Comparison of ENCODE assay signal across 8 mouse cellular contexts in the genomic region with DNA sequence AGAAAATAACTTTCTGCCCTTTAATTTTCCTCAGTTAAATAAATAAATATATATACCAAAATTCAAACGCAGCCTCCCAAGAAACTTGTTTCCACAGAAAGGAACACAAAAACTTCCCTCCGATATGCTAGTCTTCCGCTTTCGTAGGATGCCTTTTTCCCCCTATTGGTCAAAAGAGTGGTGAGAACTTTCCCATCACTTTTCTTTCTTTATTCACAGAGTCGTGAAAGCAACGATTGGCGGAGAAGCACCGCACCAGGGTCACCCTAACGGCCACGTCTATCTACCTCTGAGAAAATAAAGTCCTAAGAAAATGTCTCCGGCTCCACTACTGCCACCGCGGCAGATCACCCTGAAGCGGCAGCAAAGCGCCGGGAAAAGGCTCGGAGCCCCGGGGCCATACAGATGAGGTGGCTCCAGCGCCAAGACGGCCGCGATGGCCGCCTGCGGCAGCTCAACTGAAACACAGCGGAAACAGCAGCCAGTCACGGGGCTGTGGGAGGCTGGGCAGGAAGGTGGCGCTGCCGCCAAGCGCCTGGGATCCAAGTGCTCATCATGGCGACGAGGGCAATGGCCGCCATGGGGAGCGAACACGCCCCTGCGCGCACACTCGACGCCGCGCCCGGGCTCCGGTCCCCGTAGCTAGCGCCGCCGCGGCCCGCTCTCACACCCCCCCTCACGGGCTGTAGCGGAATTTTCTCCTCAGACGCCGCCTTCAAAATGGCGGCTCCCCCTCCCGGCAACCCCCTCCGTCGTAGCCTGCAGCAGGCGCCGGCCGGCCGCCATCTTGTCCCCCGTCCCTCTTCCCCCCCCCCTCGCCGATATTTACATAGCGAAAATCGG. TPM values are rescaled to one million over a fixed set of nuclear protein-coding genes. Genes with fewer than 3 reads are reported as not detected.
DNase-seq lines count a peak whose midpoint lies in the region; ATAC-seq and TF ChIP-seq lines count a peak whose summit lies in the region.

No protein-coding gene starts in this region.

- peak overlapping the region; percentile 92 for H3K27ac ChIP-seq in MEL (ENCODE audit: control insufficient read depth, low read depth, low read length)
- H3K27ac ChIP-seq in forebrain, embryonic 16.5 days (ENCODE audit: low read length), result peak overlapping the region; percentile 99
- peak overlapping the region; percentile 99 for H3K27ac ChIP-seq in lung, embryonic 14.5 days (ENCODE audit: low read depth)

- DNase-seq in MEL (ENCODE audit: low read depth, low spot score), result peak; percentile 83
- peak; percentile 78 to 83 for DNase-seq in cerebellum, adult 18-20 months
- DNase-seq in heart, postnatal 36 days, result peak; percentile 73 to 83
- DNase-seq in layer of hippocampus, adult 8-10 months (ENCODE audit: low spot score in 2 of 2), result peak; percentile 76 to 81
- DNase-seq in lung, embryonic 14.5 days, result peak; percentile 91
- DNase-seq in thymus, adult 18-20 months, result peak; percentile 68 to 80

- peak overlapping the region; percentile 74 to 98 for H3K4me3 ChIP-seq in MEL (ENCODE audit: control insufficient read depth in 1 of 2, insufficient read depth in 1 of 2, low read depth in 2 of 2, low read length in 2 of 2)
- peak overlapping the region; percentile 60 for H3K4me3 ChIP-seq in forebrain, embryonic 16.5 days (replicated peaks; ENCODE audit: low read length)
- H3K4me3 ChIP-seq in lung, embryonic 14.5 days (ENCODE audit: low read depth, low read length), result peak overlapping the region; percentile 60

- no peak; a peak in 1 of 6 replicates for TF ChIP-seq CTCF in MEL (IDR thresholded peaks at IDR 0.05 in 2 of 3, conservative IDR thresholded peaks at IDR 0.05 in 1 of 3; ENCODE audit: control insufficient read depth in 1 of 3, insufficient read depth in 1 of 3, low read depth in 2 of 3, low read length in 3 of 3, poor library complexity in 1 of 3, severe bottlenecking in 1 of 3)
- TF ChIP-seq CTCF in lung, embryonic 14.5 days (IDR thresholded peaks at IDR 0.05; ENCODE audit: low read depth), result peak; percentile 46

- H3K27me3 ChIP-seq in MEL (ENCODE audit: control insufficient read depth in 1 of 2, insufficient read depth in 2 of 2, low read length in 2 of 2), result no peaks in the 10 kb centered on the region
- peaks cover 18% of the 10 kb centered on the region; the same call in 1 of the 2 replicates for H3K27me3 ChIP-seq in forebrain, embryonic 16.5 days (replicated peaks; ENCODE audit: control insufficient read depth, insufficient read depth, low read length)
- H3K27me3 ChIP-seq in lung, embryonic 14.5 days (ENCODE audit: insufficient read depth, low read length), result no peaks in the 10 kb centered on the region

- peaks cover 7 to 9% of the 10 kb centered on the region in 2 experiments for H3K4me1 ChIP-seq in MEL (ENCODE audit: control insufficient read depth in 1 of 2, insufficient read depth in 2 of 2, low read length in 2 of 2)
- peaks cover 5% of the 10 kb centered on the region for H3K4me1 ChIP-seq in forebrain, embryonic 16.5 days (replicated peaks; ENCODE audit: control insufficient read depth, insufficient read depth, low read length)
- no peaks in the 10 kb centered on the region for H3K4me1 ChIP-seq in lung, embryonic 14.5 days (ENCODE audit: insufficient read depth)

- H3K4me2 ChIP-seq in forebrain, embryonic 16.5 days (ENCODE audit: low read length), result peak overlapping the region; percentile 79
- peak overlapping the region; percentile 69 for H3K4me2 ChIP-seq in lung, embryonic 14.5 days

- TF ChIP-seq EP300 in MEL (IDR thresholded peaks at IDR 0.05; ENCODE audit: low read depth in 1 of 2, low read length in 2 of 2), result 0 out of 4 replicates have a peak, but pooled peaks of 1 of the 2 experiments have one; percentile 0

- peak; percentile 89 for ATAC-seq in forebrain, embryonic 16.5 days
- ATAC-seq in lung, embryonic 14.5 days (ENCODE audit: insufficient read depth), result peak; percentile 88
- ATAC-seq in neutrophil, adult 5-6 weeks (ENCODE audit: extremely low read depth, insufficient number of reproducible peaks, low FRiP score, poor library complexity, severe bottlenecking), result peak; percentile 71

- 15% methylated on average over 47 of the region's 65 CpGs for WGBS in forebrain, embryonic 16.5 days
- 7% methylated on average over 36 of the region's 65 CpGs for WGBS in lung, embryonic 14.5 days

- peaks cover 0 to 23% of the 10 kb centered on the region in 2 experiments; a peak in 2 of 4 replicates for H3K36me3 ChIP-seq in MEL (ENCODE audit: control insufficient read depth in 1 of 2, insufficient read depth in 2 of 2, low read length in 2 of 2)
- H3K36me3 ChIP-seq in forebrain, embryonic 16.5 days (ENCODE audit: control insufficient read depth, insufficient read depth), result no peaks in the 10 kb centered on the region
- no peaks in the 10 kb centered on the region for H3K36me3 ChIP-seq in lung, embryonic 14.5 days (ENCODE audit: insufficient read depth)

- H3K9me3 ChIP-seq in MEL (replicated peaks; ENCODE audit: insufficient read depth, low read length), result no peaks in the 10 kb centered on the region
- no peaks in the 10 kb centered on the region for H3K9me3 ChIP-seq in forebrain, embryonic 16.5 days (ENCODE audit: control insufficient read depth, low read length)
- no peaks in the 10 kb centered on the region; the same call in 1 of the 2 replicates for H3K9me3 ChIP-seq in lung, embryonic 14.5 days (ENCODE audit: low read depth, low read length)

- no peak for TF ChIP-seq RAD21 in MEL (IDR thresholded peaks at IDR 0.05; ENCODE audit: low read depth, low read length)

- TF ChIP-seq POLR2A in MEL (IDR thresholded peaks at IDR 0.05; ENCODE audit: control insufficient read depth in 1 of 2, insufficient read depth in 1 of 2, low read depth in 1 of 2, low read length in 2 of 2, poor library complexity in 1 of 2), result peak; percentile 50 to 53; a peak in 2 of 4 replicates

- intact Hi-C loops in heart, postnatal 36 days (cut with DNase I), result loop anchor here (2.0 to 5.0 kb wide), 3 partner anchors 55 to 115 kb away; no protein-coding TSS in a partner anchor

- H3K9ac ChIP-seq in MEL (ENCODE audit: control insufficient read depth, low read depth, low read length, poor library complexity, severe bottlenecking), result peak overlapping the region; percentile 100
- H3K9ac ChIP-seq in forebrain, embryonic 16.5 days (replicated peaks; ENCODE audit: low read depth, low read length), result peak overlapping the region; percentile 89
- H3K9ac ChIP-seq in lung, embryonic 14.5 days, result peak overlapping the region; percentile 94

- H3K79me2 ChIP-seq in MEL (ENCODE audit: control insufficient read depth, insufficient read depth, low read length, poor library complexity), result peaks cover 52% of the 10 kb centered on the region

TF ChIP-seq in MEL, 35 proteins besides CTCF, POLR2A, EP300 and RAD21:
- TF ChIP-seq NELFE (IDR thresholded peaks at IDR 0.05; ENCODE audit: low read depth, low read length), result peak; percentile 54
- TF ChIP-seq MYC (IDR thresholded peaks at IDR 0.05; ENCODE audit: low read depth, low read length), result peak; percentile 25; the same call in 1 of the 2 replicates
- TF ChIP-seq HCFC1 (IDR thresholded peaks at IDR 0.05; ENCODE audit: low read depth, low read length), result peak; percentile 74
- TF ChIP-seq USF1 (IDR thresholded peaks at IDR 0.05; ENCODE audit: low read depth, low read length), result peak; percentile 67
- TF ChIP-seq UBTF (IDR thresholded peaks at IDR 0.05; ENCODE audit: borderline replicate concordance, insufficient read depth, low read depth, low read length), result 0 out of 2 replicates have a peak, but pooled peaks have one; percentile 9
- TF ChIP-seq MXI1 (IDR thresholded peaks at IDR 0.05; ENCODE audit: low read depth, low read length), result peak; percentile 39; the same call in 1 of the 2 replicates
- no peak for TF ChIP-seq E2F4 (IDR thresholded peaks at IDR 0.05; ENCODE audit: borderline replicate concordance, low read depth, low read length)
- TF ChIP-seq MAZ (IDR thresholded peaks at IDR 0.05; ENCODE audit: low read depth, low read length), result peak; percentile 83
- peak; percentile 10; the same call in 1 of the 2 replicates for TF ChIP-seq TBP (IDR thresholded peaks at IDR 0.05; ENCODE audit: low read depth, low read length)
- TF ChIP-seq ETS1 (IDR thresholded peaks at IDR 0.05; ENCODE audit: low read depth, low read length), result no peak
- no peak for TF ChIP-seq SMC3 (IDR thresholded peaks at IDR 0.05; ENCODE audit: low read depth, low read length)
- no peak for TF ChIP-seq ZKSCAN1 (IDR thresholded peaks at IDR 0.05; ENCODE audit: low read depth, low read length)
- TF ChIP-seq BHLHE40 (IDR thresholded peaks at IDR 0.05; ENCODE audit: borderline replicate concordance, low read depth, low read length), result no peak
- peak; percentile 40; the same call in 1 of the 2 replicates for TF ChIP-seq MAX (IDR thresholded peaks at IDR 0.05; ENCODE audit: low read length)
- TF ChIP-seq CHD1 (IDR thresholded peaks at IDR 0.05; ENCODE audit: low read depth, low read length), result peak; percentile 30; the same call in 1 of the 2 replicates
- 0 out of 2 replicates have a peak, but pooled peaks have one; percentile 57 for TF ChIP-seq ELF1 (IDR thresholded peaks at IDR 0.05; ENCODE audit: low read depth, low read length)
- TF ChIP-seq CHD2 (IDR thresholded peaks at IDR 0.05; ENCODE audit: low read length), result no peak
- peak; percentile 34; the same call in 1 of the 2 replicates for TF ChIP-seq NRF1 (IDR thresholded peaks at IDR 0.05; ENCODE audit: insufficient read depth, low read depth, low read length, poor library complexity, severe bottlenecking)

RNA-seq across cellular contexts. Expression of gene Zfx, which starts 1.4 kb away (rescaled TPM):
- 16.0 and 16.5 TPM in 2 replicates for total RNA-seq in MEL (2012; rRNA removed)
- 10 to 100 TPM in 1 of 2 experiments, 1 to 10 TPM in 1; 10.0 to 21.4 TPM for polyA plus RNA-seq in MEL (2012; ENCODE audit: insufficient read depth in 1 of 2, insufficient read length in 2 of 2, low read depth in 1 of 2, low replicate concordance in 2 of 2, missing spikeins in 1 of 2)
- polyA plus RNA-seq in forebrain, embryonic 16.5 days (2015; fragmentation: Nextera tagmentation; extraction: Ambion mirVana), result 28.1 and 32.8 TPM in 2 replicates
- total RNA-seq in heart, postnatal 36 days (2021), result 10 to 100 TPM; 24.9 to 29.0 TPM
- 10 to 100 TPM; 27.4 to 41.9 (median 38.5) TPM for total RNA-seq in layer of hippocampus, adult 8-10 months (2022)
- polyA plus RNA-seq in lung, embryonic 14.5 days (2014; fragmentation: Nextera tagmentation; extraction: Ambion mirVana), result 32.2 and 37.5 TPM in 2 replicates
- total RNA-seq in neutrophil, adult 5-6 weeks (2017), result 40.6 and 44.2 TPM in 2 replicates

Comparison
In these comparisons a context has a peak if more than half of its experiments do, and no peak if none do; other contexts are left out.
1. Peak in every context shown above with its lines: DNase-seq, ATAC-seq, H3K4me3 ChIP-seq and H3K27ac ChIP-seq.